8 mouse cellular contexts compared by ENCODE assay signal in genomic region chr17:8801083-8801854, GRCm38 (mm10).
DNase-seq lines count a peak whose midpoint lies in the region; ATAC-seq and TF ChIP-seq lines count a peak whose summit lies in the region.

No protein-coding gene starts in this region.

- no peak for TF ChIP-seq CTCF in E14TG2a.4 (conservative IDR thresholded peaks at IDR 0.05; ENCODE audit: low read length)

- no peaks in the 10 kb centered on the region for H3K36me3 ChIP-seq in E14TG2a.4 (ENCODE audit: insufficient read depth, low read length)
- no peaks in the 10 kb centered on the region for H3K36me3 ChIP-seq in forebrain, embryonic 13.5 days (ENCODE audit: poor library complexity, severe bottlenecking)

- 0% methylated on average over 25 of the region's 72 CpGs for WGBS in forebrain, embryonic 13.5 days

- peak; percentile 72 for DNase-seq in brain, adult 2 months (ENCODE audit: low read depth, low spot score)
- peak; percentile 72 to 83 for DNase-seq in heart, postnatal 14 days
- DNase-seq in layer of hippocampus, adult 18-20 months (ENCODE audit: low spot score in 2 of 2), result peak; percentile 52 to 69
- peak; percentile 33 to 34 for DNase-seq in lung, adult 18-20 months
- DNase-seq in ovary, adult 18-20 months (ENCODE audit: low spot score), result peak; percentile 76
- DNase-seq in thymus, postnatal 4 days, result peak; percentile 69

- peak overlapping the region; percentile 91 for H3K4me2 ChIP-seq in forebrain, embryonic 13.5 days

- intact Hi-C loops in heart, postnatal 14 days (cut with DNase I), result loop anchor here (5.0 to 10.0 kb wide), 2 partner anchors 64 to 131 kb away; no protein-coding TSS in a partner anchor

- peak overlapping the region; percentile 95 for H3K9ac ChIP-seq in forebrain, embryonic 13.5 days

- peaks cover 83% of the 10 kb centered on the region for H3K27me3 ChIP-seq in E14TG2a.4 (ENCODE audit: insufficient read depth, low read length)
- peaks cover 43% of the 10 kb centered on the region for H3K27me3 ChIP-seq in forebrain, embryonic 13.5 days

- H3K9me3 ChIP-seq in E14TG2a.4 (ENCODE audit: low read length), result no peaks in the 10 kb centered on the region
- H3K9me3 ChIP-seq in forebrain, embryonic 13.5 days (replicated peaks), result no peaks in the 10 kb centered on the region

- peaks cover 30% of the 10 kb centered on the region for H3K4me1 ChIP-seq in E14TG2a.4 (replicated peaks; ENCODE audit: low read depth, low read length)
- H3K4me1 ChIP-seq in forebrain, embryonic 13.5 days, result peaks cover 38% of the 10 kb centered on the region

- ATAC-seq in forebrain, embryonic 13.5 days, result peak; percentile 87

- peak overlapping the region; percentile 91 for H3K27ac ChIP-seq in forebrain, embryonic 13.5 days

- H3K4me3 ChIP-seq in E14TG2a.4 (replicated peaks; ENCODE audit: low read length), result peak overlapping the region; percentile 83
- H3K4me3 ChIP-seq in forebrain, embryonic 13.5 days, result peak overlapping the region; percentile 87

Comparison
In these comparisons a context has a peak if more than half of its experiments do, and no peak if none do; other contexts are left out.
1. Peak in every context shown above with its lines: DNase-seq, ATAC-seq, H3K4me3 ChIP-seq and H3K27ac ChIP-seq.